Mouse (Mus musculus) layer of hippocampus, adult 9-10 months (tissue): Measurements from ENCODE around the gene Clec11a.
A peak's percentile ranks its signal among the peaks of the same experiment; 100 is the strongest.

Source experiments
- DNase-seq: peaks from one replicate; pipeline ENCODE4 v3.0.0; 2022; ENCODE audit warnings: low spot score

The Clec11a gene

GRCm38 (mm10) chr7:44276461-44277249 lies 30.0 kb downstream of the Clec11a start:
- no peak for DNase-seq

- no peak for DNase-seq
Observed at GRCm38 (mm10) chr7:44275546-44275945, 31.2 kb downstream of the Clec11a start.

GRCm38 (mm10) chr7:44274096-44274495 lies 32.6 kb downstream of the Clec11a start:
- no peak for DNase-seq

- DNase-seq, result no peak
Observed at GRCm38 (mm10) chr7:44273446-44273845, 33.3 kb downstream of the Clec11a start.

GRCm38 (mm10) chr7:44272546-44272945 lies 34.2 kb downstream of the Clec11a start:
- no peak for DNase-seq

- DNase-seq, result no peak
Observed at GRCm38 (mm10) chr7:44271309-44271708, 35.4 kb downstream of the Clec11a start.

GRCm38 (mm10) chr7:44269397-44269796 lies 37.3 kb downstream of the Clec11a start:
- no peak for DNase-seq

GRCm38 (mm10) chr7:44268117-44268516 lies 38.6 kb downstream of the Clec11a start:
- no peak for DNase-seq

GRCm38 (mm10) chr7:44262791-44263643 lies 43.7 kb downstream of the Clec11a start:
- DNase-seq, result peak; percentile 99

- no peak for DNase-seq
Observed at GRCm38 (mm10) chr7:44261147-44261546, 45.6 kb downstream of the Clec11a start, which contains the start of gene Gm15517. Gene Gm15517 (plus strand): TSS chr7:44261447.

- no peak for DNase-seq
Observed at GRCm38 (mm10) chr7:44260410-44260809, 46.3 kb downstream of the Clec11a start.

- DNase-seq, result no peak
Observed at GRCm38 (mm10) chr7:44257278-44257677, 49.4 kb downstream of the Clec11a start, which contains the start of gene Acp4. Gene Acp4 (minus strand): TSS chr7:44257378.

- DNase-seq, result no peak
Observed at GRCm38 (mm10) chr7:44254930-44255329, 51.8 kb downstream of the Clec11a start.

- no peak for DNase-seq
Observed at GRCm38 (mm10) chr7:44253023-44253616, 53.6 kb downstream of the Clec11a start.
